Mouse (Mus musculus) forebrain, embryonic 16.5 days (tissue): ENCODE results near the gene Btg2. TPM values are rescaled to one million over a fixed set of nuclear protein-coding genes. Genes with fewer than 3 reads are reported as not detected.

Experiments
- ATAC-seq: fragments of 200-750 bp; cut with Nextera tagmentation; 2 replicates; pipeline ENCODE4 v1.8.0; 2017; ENCODE audit warnings: mild to moderate bottlenecking, moderate library complexity
- H3K27ac ChIP-seq: fragments of 300-500 bp; sonication (generic); 2 replicates; pipeline ENCODE4 v1.5.1; 2014; ENCODE audit warnings: low read length, control low read depth
- H3K27me3 ChIP-seq: fragments of 300-500 bp; sonication (generic); replicated peaks from 2 replicates; pipeline ENCODE4 v1.6.1; 2014; ENCODE audit warnings: low read length; ENCODE audit not compliant: control insufficient read depth, insufficient read depth
- H3K36me3 ChIP-seq: fragments of 300-500 bp; sonication (generic); 2 replicates; pipeline ENCODE4 v1.6.1; 2014; ENCODE audit not compliant: control insufficient read depth, insufficient read depth
- H3K4me1 ChIP-seq: fragments of 300-500 bp; sonication (generic); replicated peaks from 2 replicates; pipeline ENCODE4 v1.6.1; 2014; ENCODE audit warnings: low read length; ENCODE audit not compliant: control insufficient read depth, insufficient read depth
- H3K4me2 ChIP-seq: fragments of 300-500 bp; sonication (generic); 2 replicates; pipeline ENCODE4 v1.6.1; 2014; ENCODE audit warnings: mild to moderate bottlenecking, low read length, control low read depth
- H3K4me3 ChIP-seq: fragments of 300-500 bp; sonication (generic); replicated peaks from 2 replicates; pipeline ENCODE4 v1.5.1; 2014; ENCODE audit warnings: mild to moderate bottlenecking, low read length, control low read depth
- H3K9ac ChIP-seq: fragments of 300-500 bp; sonication (generic); replicated peaks from 2 replicates; pipeline ENCODE4 v1.6.1; 2014; ENCODE audit warnings: low read depth, low read length, control low read depth
- H3K9me3 ChIP-seq: fragments of 300-500 bp; sonication (generic); 2 replicates; pipeline ENCODE4 v1.6.1; 2016; ENCODE audit warnings: low read length; ENCODE audit not compliant: control insufficient read depth
- WGBS: fragments of 180-500 bp; shearing (Covaris S2); extraction: QIAGEN DNeasy Blood & Tissue Kit; methylation state at CpG from one replicate; pipeline ENCODE4 v1.1.7; 2014; 5-methylcytosine and 5-hydroxymethylcytosine counted together
- polyA plus RNA-seq: library from polyadenylated mRNA; unstranded; fragments of >200 nt; fragmentation: Nextera tagmentation; extraction: Ambion mirVana; gene quantifications from 2 replicates; pipeline ENCODE4 v1.2.1, GENCODE M21; 2015

Gene Btg2
- polyA plus RNA-seq, 1 experiment from 2014 or later, result 56.0 TPM

DNA sequence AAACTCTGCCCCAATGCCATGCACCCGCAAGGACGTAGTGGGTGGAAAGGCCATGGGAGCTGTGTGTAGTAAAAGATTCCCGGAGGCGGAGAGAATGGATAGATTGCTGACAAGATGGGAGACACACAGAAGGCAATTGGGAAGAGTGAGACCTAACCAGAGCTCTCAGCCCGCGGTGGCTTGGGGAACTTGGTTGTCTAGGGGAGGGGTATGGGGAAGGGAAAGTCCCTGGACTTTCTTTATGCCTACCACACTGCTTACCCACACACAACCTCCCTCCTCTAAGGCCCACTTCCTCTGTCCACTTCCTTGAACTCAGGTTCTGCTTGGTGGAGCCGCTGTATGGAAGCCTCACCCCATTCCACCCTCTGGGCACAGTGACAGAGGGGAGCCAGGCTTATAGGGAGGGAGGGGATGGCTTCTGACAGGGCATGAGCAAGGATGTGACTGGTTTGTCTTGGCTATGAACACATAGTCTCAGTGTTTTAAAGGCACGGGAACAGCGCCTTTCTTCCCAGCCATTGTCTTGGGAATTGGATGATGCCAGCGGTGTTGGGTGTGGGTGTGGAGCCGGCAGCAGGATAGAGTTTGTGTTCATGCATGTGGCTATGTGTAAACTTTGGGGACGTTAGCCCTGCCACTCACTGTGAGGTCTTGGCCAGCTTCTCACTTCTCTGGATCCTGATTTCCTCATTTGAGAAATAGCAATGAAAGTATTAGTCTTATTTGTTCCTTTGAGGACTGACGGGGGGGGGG, 15.0 kb upstream of the Btg2 start:
- ATAC-seq, result no peak
- Histone ChIP-seq H3K9ac (no peak overlapping the region), H3K27me3 (no peaks in the 10 kb centered on the region), H3K4me3 (no peak overlapping the region), H3K4me1 (peaks cover 55% of the 10 kb centered on the region), H3K9me3 (no peaks in the 10 kb centered on the region), H3K36me3 (no peaks in the 10 kb centered on the region), H3K27ac (no peak overlapping the region), H3K4me2 (no peak overlapping the region)
- WGBS, result 57% methylated on average over 13 of the region's 13 CpGs

DNA sequence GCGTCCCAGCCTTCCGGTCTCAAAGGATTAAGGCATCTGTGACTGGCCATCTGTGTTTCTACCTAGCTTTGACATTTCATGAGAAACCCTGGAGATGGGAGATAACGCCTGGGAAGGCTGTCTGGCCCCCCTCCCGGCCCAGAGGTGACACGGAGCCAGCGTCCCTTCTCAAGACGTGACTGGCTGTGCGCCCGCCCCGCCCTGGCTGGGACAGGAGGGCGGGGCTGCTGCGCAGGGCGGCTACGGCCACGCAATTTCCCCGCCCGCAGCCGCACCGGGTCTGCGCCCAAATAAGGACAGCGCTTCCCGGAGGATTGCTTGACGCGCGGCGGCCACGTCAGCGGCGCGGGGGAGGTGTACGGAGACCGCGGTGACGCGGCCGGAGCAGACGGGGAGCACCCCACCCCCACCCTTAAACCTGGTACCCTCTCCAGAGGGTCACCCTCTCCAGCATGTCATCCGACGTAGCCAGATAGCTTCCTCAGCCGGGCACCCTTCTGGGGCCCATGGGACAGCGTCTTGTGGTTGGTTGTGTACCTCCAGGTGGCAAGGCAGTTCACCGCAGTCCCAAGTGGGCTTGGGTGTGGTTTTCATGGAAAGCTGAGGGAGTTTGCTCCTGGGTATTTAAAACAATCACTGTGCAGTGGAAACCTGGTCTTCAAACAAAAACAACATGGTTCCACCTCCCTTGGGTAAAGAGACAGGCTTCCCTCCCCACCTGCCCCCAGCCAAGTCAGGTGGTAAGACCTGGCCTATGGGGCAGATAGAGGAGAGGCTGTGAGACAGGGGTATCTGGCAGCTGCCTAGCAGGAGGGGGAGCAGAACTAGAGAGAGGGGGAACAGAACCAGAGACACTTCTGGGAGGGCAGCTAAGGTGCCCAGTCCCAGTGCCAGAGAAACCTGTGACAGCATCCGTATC, 14.2 kb upstream of the Btg2 start:
- Histone ChIP-seq H3K4me3 (peak overlapping the region; percentile 46), H3K9me3 (no peaks in the 10 kb centered on the region), H3K9ac (peak overlapping the region; percentile 72), H3K36me3 (no peaks in the 10 kb centered on the region), H3K27ac (peak overlapping the region; percentile 45), H3K27me3 (no peaks in the 10 kb centered on the region), H3K4me2 (peak overlapping the region; percentile 70), H3K4me1 (peaks cover 47% of the 10 kb centered on the region)
- 2% methylated on average over 43 of the region's 43 CpGs for WGBS
- peak; percentile 50 for ATAC-seq

DNA sequence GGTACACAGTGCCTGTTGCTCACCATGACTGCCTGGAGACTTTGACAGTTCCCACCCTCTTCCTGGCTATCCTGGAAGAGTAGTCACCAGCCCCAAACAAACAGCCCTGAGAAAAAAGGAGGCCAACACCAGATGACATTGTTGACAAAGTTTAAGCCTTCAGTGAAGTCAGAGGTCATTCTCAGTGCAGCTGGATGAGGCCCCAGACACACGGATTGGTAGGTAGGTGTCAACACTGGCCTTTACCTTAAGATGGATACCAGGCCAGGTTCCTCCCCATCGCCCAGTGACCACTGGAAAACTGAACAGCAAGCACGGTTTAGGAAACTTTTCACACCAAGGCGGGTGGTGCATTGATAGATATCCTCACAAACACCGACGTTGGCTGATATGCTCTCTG, 13.4 kb upstream of the Btg2 start:
- H3K4me1 ChIP-seq, result peaks cover 44% of the 10 kb centered on the region
- H3K9me3 ChIP-seq, result no peaks in the 10 kb centered on the region
- whole genome bisulfite sequencing, result 30% methylated on average over 6 of the region's 6 CpGs
- H3K4me2 ChIP-seq, result peak overlapping the region; percentile 70
- peak overlapping the region; percentile 46 for H3K4me3 ChIP-seq
- peak overlapping the region; percentile 25; the same call in 1 of the 2 replicates for H3K27ac ChIP-seq
- ATAC-seq, result no peak
- H3K9ac ChIP-seq, result peak overlapping the region; percentile 72
- no peaks in the 10 kb centered on the region for H3K27me3 ChIP-seq
- H3K36me3 ChIP-seq, result no peaks in the 10 kb centered on the region

DNA sequence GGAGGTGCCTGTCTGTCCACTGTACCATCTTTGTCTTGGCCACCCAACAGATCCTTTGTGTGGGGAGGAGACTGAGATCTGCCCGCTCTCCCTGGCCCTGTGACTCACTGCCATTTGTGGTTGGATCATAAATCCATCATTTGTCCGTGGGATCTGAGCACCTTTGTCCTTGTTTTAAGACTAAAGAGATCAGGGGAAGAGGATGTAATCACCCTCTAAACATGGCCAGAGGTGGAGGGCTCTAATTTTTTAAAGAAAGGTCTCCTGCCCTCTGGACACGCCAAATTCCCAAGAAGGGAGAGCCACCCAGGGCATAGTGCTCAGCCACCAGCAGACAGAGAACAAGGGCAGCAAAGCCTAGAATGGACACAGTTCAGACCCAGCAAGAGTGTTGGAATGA, 12.9 kb upstream of the Btg2 start:
- WGBS, result 89% methylated on average over 3 of the region's 3 CpGs
- Histone ChIP-seq H3K27ac (no peak overlapping the region), H3K4me2 (no peak overlapping the region), H3K27me3 (no peaks in the 10 kb centered on the region), H3K4me3 (no peak overlapping the region), H3K9me3 (no peaks in the 10 kb centered on the region), H3K4me1 (peaks cover 42% of the 10 kb centered on the region), H3K9ac (no peak overlapping the region), H3K36me3 (no peaks in the 10 kb centered on the region)
- no peak for ATAC-seq

DNA sequence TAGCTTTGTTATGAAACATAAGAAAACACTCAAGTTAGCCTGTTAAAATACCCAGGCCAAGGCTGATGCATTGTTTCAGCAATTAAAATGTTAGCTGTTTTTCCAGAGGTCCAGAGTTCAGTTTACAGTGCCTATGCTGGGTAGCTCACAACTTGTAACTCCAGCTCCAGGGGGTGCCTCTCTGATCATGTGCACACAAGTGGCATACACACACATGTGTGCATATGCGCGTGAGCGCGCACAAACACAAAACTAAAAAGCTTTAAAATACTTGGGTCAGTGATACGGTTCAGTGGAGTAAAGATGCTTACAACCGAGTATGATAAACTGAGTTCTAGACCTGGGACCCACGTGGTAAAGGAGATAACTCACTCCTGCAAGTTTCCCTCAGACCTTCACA, 10.2 kb upstream of the Btg2 start:
- H3K27me3 ChIP-seq, result no peaks in the 10 kb centered on the region
- ATAC-seq, result no peak
- no peak overlapping the region for H3K9ac ChIP-seq
- peaks cover 26% of the 10 kb centered on the region for H3K4me1 ChIP-seq
- no peaks in the 10 kb centered on the region for H3K9me3 ChIP-seq
- no peak overlapping the region for H3K27ac ChIP-seq
- 91% methylated on average over 7 of the region's 7 CpGs for WGBS
- no peaks in the 10 kb centered on the region for H3K36me3 ChIP-seq
- no peak overlapping the region for H3K4me3 ChIP-seq
- no peak overlapping the region for H3K4me2 ChIP-seq

DNA sequence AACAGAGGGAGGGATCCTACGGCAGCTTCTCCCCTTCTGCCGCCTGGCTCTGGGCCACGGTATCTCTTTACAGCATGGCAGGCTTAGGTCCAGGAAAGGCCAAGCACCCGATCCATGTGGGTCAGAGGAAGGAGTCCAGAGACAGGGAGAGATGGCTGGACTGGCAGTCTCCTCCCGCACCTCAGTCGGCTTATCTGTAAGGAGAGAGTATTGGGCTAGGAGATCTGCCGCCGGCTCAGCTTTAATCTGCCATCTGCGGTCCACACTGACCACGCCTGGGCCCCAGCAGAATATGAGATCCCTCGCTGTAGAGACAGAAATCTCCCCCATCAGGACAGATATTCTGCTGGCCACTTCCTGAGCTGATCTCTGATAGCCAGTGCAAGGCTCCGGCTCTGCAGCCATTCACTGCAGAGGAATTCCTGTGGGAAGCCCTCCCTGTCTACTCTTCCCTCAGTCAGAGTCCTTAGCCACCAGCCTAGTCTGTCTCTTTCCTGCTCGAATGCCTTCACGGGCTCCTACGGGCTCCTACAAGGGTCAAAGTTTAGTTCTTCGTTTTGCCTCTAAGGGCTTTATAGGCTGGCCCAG, 8.0 kb upstream of the Btg2 start:
- no peak overlapping the region for H3K9ac ChIP-seq
- no peak for ATAC-seq
- no peaks in the 10 kb centered on the region for H3K27me3 ChIP-seq
- peaks cover 19% of the 10 kb centered on the region for H3K4me1 ChIP-seq
- H3K27ac ChIP-seq, result no peak overlapping the region
- no peaks in the 10 kb centered on the region for H3K36me3 ChIP-seq
- WGBS, result 62% methylated on average over 16 of the region's 16 CpGs
- H3K9me3 ChIP-seq, result no peaks in the 10 kb centered on the region
- H3K4me2 ChIP-seq, result no peak overlapping the region
- H3K4me3 ChIP-seq, result no peak overlapping the region

DNA sequence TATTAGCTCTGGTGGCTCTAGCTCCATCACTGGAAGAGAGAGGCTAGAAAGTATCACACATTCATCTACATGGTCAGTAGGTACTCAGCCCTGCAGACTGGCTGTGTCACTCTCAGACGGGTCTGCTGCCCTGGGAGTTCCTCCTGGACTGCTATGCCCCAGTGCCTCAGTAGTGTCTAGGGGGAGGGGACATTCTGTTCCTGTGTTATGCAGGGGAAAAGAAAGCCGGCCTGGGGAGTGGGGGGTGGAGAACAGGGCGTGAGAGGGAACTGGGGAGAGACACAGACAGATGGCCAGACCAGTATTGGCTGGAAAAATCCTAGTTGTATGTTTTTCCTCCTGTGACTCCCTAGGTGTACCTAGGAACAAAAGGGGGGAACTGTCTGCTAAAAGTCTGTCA, 7.1 kb upstream of the Btg2 start:
- Histone ChIP-seq H3K4me3 (no peak overlapping the region), H3K4me2 (no peak overlapping the region), H3K27me3 (no peaks in the 10 kb centered on the region), H3K9ac (0 out of 2 replicates have a peak overlapping the region, but pooled peaks have one; percentile 23), H3K4me1 (peaks cover 19% of the 10 kb centered on the region), H3K36me3 (no peaks in the 10 kb centered on the region), H3K9me3 (no peaks in the 10 kb centered on the region), H3K27ac (no peak overlapping the region)
- 17% methylated on average over 3 of the region's 3 CpGs for WGBS
- no peak for ATAC-seq

DNA sequence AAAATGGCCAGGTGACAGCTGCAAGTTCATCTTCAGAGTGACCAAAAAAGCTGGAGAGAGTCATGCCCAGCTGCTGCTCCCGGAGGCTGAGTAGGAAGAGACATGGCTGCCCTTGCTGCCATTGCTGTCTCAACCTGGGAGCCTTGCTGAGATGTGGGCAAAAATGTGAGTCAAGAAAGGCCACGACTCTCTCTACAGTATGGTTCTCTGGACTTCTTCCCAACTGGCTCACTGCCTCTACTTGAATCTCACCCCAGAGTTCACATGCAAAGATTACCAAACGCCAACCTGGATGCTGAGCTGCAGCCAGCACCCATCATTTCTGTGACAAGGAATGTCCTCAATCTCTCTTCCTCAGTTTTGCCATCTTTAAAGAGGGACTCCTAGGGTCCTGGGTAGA, 5.2 kb upstream of the Btg2 start:
- H3K4me3 ChIP-seq, result no peak overlapping the region
- WGBS, result 54% methylated on average over 3 of the region's 3 CpGs
- no peaks in the 10 kb centered on the region for H3K36me3 ChIP-seq
- no peak overlapping the region for H3K27ac ChIP-seq
- no peaks in the 10 kb centered on the region for H3K9me3 ChIP-seq
- H3K4me1 ChIP-seq, result peaks cover 28% of the 10 kb centered on the region
- no peaks in the 10 kb centered on the region for H3K27me3 ChIP-seq
- H3K9ac ChIP-seq, result no peak overlapping the region
- no peak for ATAC-seq
- H3K4me2 ChIP-seq, result no peak overlapping the region

DNA sequence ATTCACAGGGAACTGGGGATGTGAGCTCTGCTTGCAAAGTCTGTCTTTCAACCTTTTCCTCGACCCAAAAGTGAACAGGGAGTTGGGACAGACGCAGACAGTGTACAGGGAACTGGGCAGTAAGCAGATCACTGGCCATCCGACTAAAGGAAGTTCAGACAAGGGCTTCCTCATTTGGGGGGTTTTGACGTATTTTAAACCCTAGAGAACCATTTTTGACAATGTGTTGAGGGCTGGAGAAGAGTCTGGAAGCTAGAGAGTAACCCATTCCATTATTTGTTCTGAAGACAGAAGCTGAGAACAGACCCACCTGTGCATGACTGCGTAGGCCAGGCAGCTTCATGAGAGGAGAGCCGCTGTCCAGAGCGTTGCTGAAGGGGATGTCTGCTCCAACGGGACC, 4.8 kb upstream of the Btg2 start:
- Histone ChIP-seq H3K4me3 (no peak overlapping the region), H3K4me2 (no peak overlapping the region), H3K27ac (no peak overlapping the region), H3K4me1 (peaks cover 28% of the 10 kb centered on the region), H3K27me3 (no peaks in the 10 kb centered on the region), H3K9me3 (no peaks in the 10 kb centered on the region), H3K9ac (no peak overlapping the region), H3K36me3 (no peaks in the 10 kb centered on the region)
- ATAC-seq, result no peak
- WGBS, result 84% methylated on average over 8 of the region's 8 CpGs
